Mouse (Mus musculus) hindbrain, embryonic 10.5 days (tissue): ENCODE data around the gene Ccn6. TPM values are rescaled to one million over a fixed set of nuclear protein-coding genes. Genes with fewer than 3 reads are reported as not detected.
A peak's percentile ranks its signal among the peaks of the same experiment; 100 is the strongest.

Experiments
- DNase-seq: peaks from one replicate; pipeline ENCODE4 v3.0.0-alpha.2; 2017; ENCODE audit warnings: low spot score
- H3K27ac ChIP-seq: fragments of 300-500 bp; sonication (generic); 2 replicates; pipeline ENCODE4 v1.5.1; 2016; ENCODE audit warnings: mild to moderate bottlenecking, moderate library complexity
- H3K27me3 ChIP-seq: fragments of 300-500 bp; sonication (generic); 2 replicates; pipeline ENCODE4 v1.6.1; 2016; ENCODE audit warnings: mild to moderate bottlenecking; ENCODE audit not compliant: poor library complexity, insufficient read depth, severe bottlenecking
- H3K36me3 ChIP-seq: fragments of 300-500 bp; sonication (generic); 2 replicates; pipeline ENCODE4 v1.6.1; 2016; ENCODE audit warnings: mild to moderate bottlenecking, moderate library complexity
- H3K4me1 ChIP-seq: fragments of 300-500 bp; sonication (generic); replicated peaks from 2 replicates; pipeline ENCODE4 v1.6.1; 2016; ENCODE audit warnings: mild to moderate bottlenecking
- H3K4me3 ChIP-seq: fragments of 300-500 bp; sonication (generic); 2 replicates; pipeline ENCODE4 v1.5.1; 2016; ENCODE audit warnings: mild to moderate bottlenecking, moderate library complexity
- H3K9me3 ChIP-seq: fragments of 300-500 bp; sonication (generic); 2 replicates; pipeline ENCODE4 v1.6.1; 2016; ENCODE audit warnings: mild to moderate bottlenecking, moderate library complexity
- WGBS: fragments of 180-500 bp; shearing (Covaris S2); methylation state at CpG from one replicate; pipeline ENCODE4 v1.1.7; 2016; 5-methylcytosine and 5-hydroxymethylcytosine counted together
- polyA plus RNA-seq: library from polyadenylated mRNA; unstranded; fragments of >200 nt; fragmentation: Nextera tagmentation; extraction: Ambion mirVana; gene quantifications from 2 replicates; pipeline ENCODE4 v1.2.1, GENCODE M21; 2016

The Ccn6 gene
- polyA plus RNA-seq, 1 experiment from 2014 or later: 0.24 TPM

- Histone ChIP-seq H3K4me1 (peaks cover 3% of the 10 kb centered on the region; the same call in 1 of the 2 replicates), H3K9me3 (no peaks in the 10 kb centered on the region), H3K27ac (no peak overlapping the region), H3K4me3 (no peak overlapping the region), H3K27me3 (no peaks in the 10 kb centered on the region), H3K36me3 (peaks cover 91% of the 10 kb centered on the region)
- no peak for DNase-seq
- WGBS: 81% methylated on average over 12 of the region's 12 CpGs
Measured at GRCm38 (mm10) chr10:39142216-39142615, 21.4 kb downstream of the Ccn6 start.

GRCm38 (mm10) chr10:39141401-39141800, 22.2 kb downstream of the Ccn6 start:
- 89% methylated on average over 2 of the region's 2 CpGs for WGBS

GRCm38 (mm10) chr10:39140843-39141242, 22.8 kb downstream of the Ccn6 start:
- H3K36me3 ChIP-seq: peaks cover 86% of the 10 kb centered on the region
- H3K4me3 ChIP-seq: no peak overlapping the region
- H3K4me1 ChIP-seq: peaks cover 12% of the 10 kb centered on the region
- no peak overlapping the region for H3K27ac ChIP-seq
- no peaks in the 10 kb centered on the region for H3K9me3 ChIP-seq
- DNase-seq: peak; percentile 46
- 73% methylated on average over 14 of the region's 14 CpGs for WGBS
- no peaks in the 10 kb centered on the region for H3K27me3 ChIP-seq

More at GRCm38 (mm10) chr10:39141401-39141800, 22.2 kb downstream of the Ccn6 start:
- H3K9me3 ChIP-seq: no peaks in the 10 kb centered on the region
- H3K4me1 ChIP-seq: peaks cover 6% of the 10 kb centered on the region; the same call in 1 of the 2 replicates
- H3K27me3 ChIP-seq: no peaks in the 10 kb centered on the region
- no peak overlapping the region for H3K27ac ChIP-seq
- DNase-seq: no peak
- H3K36me3 ChIP-seq: peaks cover 90% of the 10 kb centered on the region
- no peak overlapping the region for H3K4me3 ChIP-seq

GRCm38 (mm10) chr10:39138761-39139160, 24.8 kb downstream of the Ccn6 start:
- Histone ChIP-seq H3K9me3 (no peaks in the 10 kb centered on the region), H3K36me3 (peaks cover 69% of the 10 kb centered on the region), H3K4me1 (peaks cover 26% of the 10 kb centered on the region), H3K4me3 (no peak overlapping the region), H3K27me3 (no peaks in the 10 kb centered on the region), H3K27ac (no peak overlapping the region)
- 83% methylated on average over 6 of the region's 6 CpGs for WGBS
- DNase-seq: no peak

- H3K27ac ChIP-seq: no peak overlapping the region
- H3K9me3 ChIP-seq: no peaks in the 10 kb centered on the region
- H3K27me3 ChIP-seq: no peaks in the 10 kb centered on the region
- peaks cover 61% of the 10 kb centered on the region for H3K36me3 ChIP-seq
- peaks cover 26% of the 10 kb centered on the region for H3K4me1 ChIP-seq
- WGBS: 93% methylated on average over 3 of the region's 3 CpGs
- DNase-seq: no peak
- no peak overlapping the region for H3K4me3 ChIP-seq
Measured at GRCm38 (mm10) chr10:39137766-39138165, 25.8 kb downstream of the Ccn6 start.

GRCm38 (mm10) chr10:39133462-39134310, 29.9 kb downstream of the Ccn6 start, which contains the start of the genes Fam229b and Tube1:
Gene Fam229b, minus strand, starts transcription at chr10:39133914.
Gene Tube1, plus strand, starts transcription at chr10:39133976.
- H3K27ac ChIP-seq: peak within 1 kb of the TSS; percentile 87
- peaks cover 24% of the 10 kb centered on the region for H3K4me1 ChIP-seq
- 5% methylated on average over 47 of the region's 47 CpGs for WGBS
- H3K27me3 ChIP-seq: no peaks in the 10 kb centered on the region
- DNase-seq: peak; percentile 93
- no peaks in the 10 kb centered on the region for H3K9me3 ChIP-seq
- peaks cover 26% of the 10 kb centered on the region for H3K36me3 ChIP-seq
- H3K4me3 ChIP-seq: peak within 1 kb of the TSS; percentile 84

- Histone ChIP-seq H3K9me3 (no peaks in the 10 kb centered on the region), H3K4me3 (no peak overlapping the region), H3K36me3 (no peaks in the 10 kb centered on the region; the same call in 1 of the 2 replicates), H3K27me3 (no peaks in the 10 kb centered on the region), H3K27ac (no peak overlapping the region), H3K4me1 (no peaks in the 10 kb centered on the region)
- WGBS: 41% methylated on average over 4 of the region's 4 CpGs
- DNase-seq: no peak
Measured at GRCm38 (mm10) chr10:39121412-39121811, 42.2 kb downstream of the Ccn6 start.

- WGBS: 62% methylated on average over 4 of the region's 4 CpGs
Measured at GRCm38 (mm10) chr10:39109489-39109874, 54.1 kb downstream of the Ccn6 start.

GRCm38 (mm10) chr10:39108837-39109488, 54.6 kb downstream of the Ccn6 start:
- Histone ChIP-seq H3K27ac (no peak overlapping the region), H3K27me3 (no peaks in the 10 kb centered on the region), H3K4me1 (0 out of 2 replicates have a peak, but pooled peaks cover 3% of the 10 kb centered on the region), H3K4me3 (no peak overlapping the region), H3K9me3 (no peaks in the 10 kb centered on the region), H3K36me3 (no peaks in the 10 kb centered on the region)
- no peak for DNase-seq
- WGBS: 84% methylated on average over 10 of the region's 10 CpGs

More at GRCm38 (mm10) chr10:39109489-39109874, 54.1 kb downstream of the Ccn6 start:
- 0 out of 2 replicates have a peak, but pooled peaks cover 3% of the 10 kb centered on the region for H3K4me1 ChIP-seq
- H3K36me3 ChIP-seq: no peaks in the 10 kb centered on the region
- DNase-seq: no peak
- H3K27ac ChIP-seq: no peak overlapping the region
- H3K4me3 ChIP-seq: no peak overlapping the region
- H3K9me3 ChIP-seq: no peaks in the 10 kb centered on the region
- no peaks in the 10 kb centered on the region for H3K27me3 ChIP-seq

- H3K9me3 ChIP-seq: no peaks in the 10 kb centered on the region
- no peaks in the 10 kb centered on the region for H3K27me3 ChIP-seq
- H3K36me3 ChIP-seq: 0 out of 2 replicates have a peak, but pooled peaks cover 3% of the 10 kb centered on the region
- no peak overlapping the region for H3K27ac ChIP-seq
- no peaks in the 10 kb centered on the region for H3K4me1 ChIP-seq
- 54% methylated on average over 4 of the region's 4 CpGs for WGBS
- no peak overlapping the region for H3K4me3 ChIP-seq
- DNase-seq: no peak
Measured at GRCm38 (mm10) chr10:39106935-39107334, 56.7 kb downstream of the Ccn6 start.

GRCm38 (mm10) chr10:39106413-39106812, 57.2 kb downstream of the Ccn6 start:
- Histone ChIP-seq H3K36me3 (0 out of 2 replicates have a peak, but pooled peaks cover 3% of the 10 kb centered on the region), H3K27me3 (no peaks in the 10 kb centered on the region), H3K27ac (no peak overlapping the region), H3K4me1 (no peaks in the 10 kb centered on the region), H3K9me3 (no peaks in the 10 kb centered on the region), H3K4me3 (no peak overlapping the region)
- DNase-seq: no peak
- 61% methylated on average over 3 of the region's 3 CpGs for WGBS

GRCm38 (mm10) chr10:39104803-39105449, 58.7 kb downstream of the Ccn6 start:
- no peaks in the 10 kb centered on the region for H3K27me3 ChIP-seq
- 93% methylated on average over 8 of the region's 8 CpGs for WGBS
- DNase-seq: no peak

More at GRCm38 (mm10) chr10:39104803-39105449, 58.7 kb downstream of the Ccn6 start:
- H3K4me3 ChIP-seq: no peak overlapping the region
- no peak overlapping the region for H3K27ac ChIP-seq
- 0 out of 2 replicates have a peak, but pooled peaks cover 3% of the 10 kb centered on the region for H3K36me3 ChIP-seq
- H3K4me1 ChIP-seq: no peaks in the 10 kb centered on the region
- H3K9me3 ChIP-seq: 0 out of 2 replicates have a peak, but pooled peaks cover 4% of the 10 kb centered on the region
